Mouse (Mus musculus) hindbrain, embryonic 11.5 days (tissue): ENCODE data around the gene Ptprd. TPM values are rescaled to one million over a fixed set of nuclear protein-coding genes. Genes with fewer than 3 reads are reported as not detected.

Experiments used
- ATAC-seq: fragments of 200-750 bp; cut with Nextera tagmentation; 2 replicates; pipeline ENCODE4 v1.8.0; 2017; ENCODE audit warnings: mild to moderate bottlenecking, moderate TSS enrichment, moderate library complexity; ENCODE audit not compliant: low FRiP score
- DNase-seq: peaks from one replicate; pipeline ENCODE4 v3.0.0-alpha.2; 2015; ENCODE audit warnings: low spot score
- H3K27ac ChIP-seq: fragments of 300-500 bp; sonication (generic); 2 replicates; pipeline ENCODE4 v1.5.1; 2014; ENCODE audit warnings: mild to moderate bottlenecking, low read depth, low read length
- H3K27me3 ChIP-seq: fragments of 300-500 bp; sonication (generic); 2 replicates; pipeline ENCODE4 v1.6.1; 2014; ENCODE audit warnings: mild to moderate bottlenecking, low read length, moderate library complexity, mixed read lengths; ENCODE audit not compliant: control insufficient read depth, insufficient read depth
- H3K36me3 ChIP-seq: fragments of 300-500 bp; sonication (generic); 2 replicates; pipeline ENCODE4 v1.6.1; 2014; ENCODE audit warnings: mild to moderate bottlenecking, low read length, moderate library complexity, mixed read lengths; ENCODE audit not compliant: control insufficient read depth, insufficient read depth
- H3K4me1 ChIP-seq: fragments of 300-500 bp; sonication (generic); replicated peaks from 2 replicates; pipeline ENCODE4 v1.6.1; 2014; ENCODE audit warnings: low read length, mixed read lengths; ENCODE audit not compliant: control insufficient read depth, insufficient read depth
- H3K4me2 ChIP-seq: fragments of 300-500 bp; sonication (generic); replicated peaks from 2 replicates; pipeline ENCODE4 v1.6.1; 2014; ENCODE audit warnings: mild to moderate bottlenecking, low read depth, low read length
- H3K4me3 ChIP-seq: fragments of 300-500 bp; sonication (generic); 2 replicates; pipeline ENCODE4 v1.5.1; 2014; ENCODE audit warnings: low read depth, low read length
- H3K9ac ChIP-seq: fragments of 300-500 bp; sonication (generic); 2 replicates; pipeline ENCODE4 v1.6.1; 2014; ENCODE audit warnings: low read depth, low read length
- H3K9me3 ChIP-seq: fragments of 300-500 bp; sonication (generic); 2 replicates; pipeline ENCODE4 v1.6.1; 2016; ENCODE audit warnings: low read length; ENCODE audit not compliant: control insufficient read depth
- WGBS: fragments of 180-500 bp; shearing (Covaris S2); extraction: QIAGEN DNeasy Blood & Tissue Kit; methylation state at CpG from one replicate; pipeline ENCODE4 v1.1.7; 2014; 5-methylcytosine and 5-hydroxymethylcytosine counted together
- polyA plus RNA-seq: library from polyadenylated mRNA; unstranded; fragments of >200 nt; fragmentation: Nextera tagmentation; extraction: Ambion mirVana; gene quantifications from 2 replicates; pipeline ENCODE4 v1.2.1, GENCODE M21; 2014

Gene Ptprd
- polyA plus RNA-seq, 1 experiment from 2014 or later, result 31.7 TPM

- 67% methylated on average over 5 of the region's 5 CpGs for WGBS
- H3K27ac ChIP-seq, result no peak overlapping the region
- H3K4me3 ChIP-seq, result no peak overlapping the region
- no peaks in the 10 kb centered on the region for H3K9me3 ChIP-seq
- ATAC-seq, result peak; percentile 33; the same call in 1 of the 2 replicates
- no peaks in the 10 kb centered on the region for H3K4me1 ChIP-seq
- H3K36me3 ChIP-seq, result no peaks in the 10 kb centered on the region
- no peak for DNase-seq
- H3K27me3 ChIP-seq, result no peaks in the 10 kb centered on the region
- no peak overlapping the region for H3K9ac ChIP-seq
- no peak overlapping the region for H3K4me2 ChIP-seq
Measured at GRCm38 (mm10) chr4:76324509-76324908, 1887.3 kb downstream of the Ptprd start.

GRCm38 (mm10) chr4:76319874-76320273, 1891.9 kb downstream of the Ptprd start:
- ATAC-seq (no peak), DNase-seq (no peak)
- Histone ChIP-seq H3K9me3 (no peaks in the 10 kb centered on the region), H3K27me3 (no peaks in the 10 kb centered on the region), H3K27ac (no peak overlapping the region), H3K4me2 (no peak overlapping the region), H3K4me3 (no peak overlapping the region), H3K9ac (no peak overlapping the region), H3K36me3 (no peaks in the 10 kb centered on the region), H3K4me1 (no peaks in the 10 kb centered on the region)
- 71% methylated on average over 4 of the region's 4 CpGs for WGBS

- Histone ChIP-seq H3K36me3 (no peaks in the 10 kb centered on the region), H3K27me3 (no peaks in the 10 kb centered on the region), H3K4me1 (no peaks in the 10 kb centered on the region), H3K9ac (no peak overlapping the region), H3K4me2 (no peak overlapping the region), H3K27ac (no peak overlapping the region), H3K9me3 (no peaks in the 10 kb centered on the region), H3K4me3 (no peak overlapping the region)
- ATAC-seq (no peak), DNase-seq (no peak)
- 97% methylated on average over 2 of the region's 2 CpGs for WGBS
Measured at GRCm38 (mm10) chr4:76315977-76316376, 1895.8 kb downstream of the Ptprd start.

- Histone ChIP-seq H3K36me3 (no peaks in the 10 kb centered on the region), H3K27ac (no peak overlapping the region), H3K4me1 (no peaks in the 10 kb centered on the region), H3K4me2 (no peak overlapping the region), H3K27me3 (no peaks in the 10 kb centered on the region), H3K9me3 (no peaks in the 10 kb centered on the region), H3K4me3 (no peak overlapping the region), H3K9ac (no peak overlapping the region)
- DNase-seq (no peak), ATAC-seq (peak; percentile 22; the same call in 1 of the 2 replicates)
- WGBS, result 69% methylated on average over 3 of the region's 3 CpGs
Measured at GRCm38 (mm10) chr4:76313749-76314148, 1898.0 kb downstream of the Ptprd start.

GRCm38 (mm10) chr4:76312593-76312992, 1899.2 kb downstream of the Ptprd start:
- ATAC-seq, result no peak

GRCm38 (mm10) chr4:76305987-76306386, 1905.8 kb downstream of the Ptprd start:
- H3K27me3 ChIP-seq, result no peaks in the 10 kb centered on the region
- no peak overlapping the region for H3K9ac ChIP-seq
- no peak overlapping the region for H3K27ac ChIP-seq
- no peaks in the 10 kb centered on the region for H3K36me3 ChIP-seq
- H3K4me2 ChIP-seq, result no peak overlapping the region
- no peak overlapping the region for H3K4me3 ChIP-seq
- no peaks in the 10 kb centered on the region for H3K4me1 ChIP-seq
- no peaks in the 10 kb centered on the region for H3K9me3 ChIP-seq
- DNase-seq (no peak), ATAC-seq (no peak)
- WGBS, result 85% methylated on average over 5 of the region's 5 CpGs

More at GRCm38 (mm10) chr4:76312593-76312992, 1899.2 kb downstream of the Ptprd start:
- Histone ChIP-seq H3K36me3 (no peaks in the 10 kb centered on the region), H3K4me1 (no peaks in the 10 kb centered on the region), H3K27me3 (no peaks in the 10 kb centered on the region), H3K9me3 (no peaks in the 10 kb centered on the region), H3K27ac (no peak overlapping the region), H3K4me3 (no peak overlapping the region), H3K4me2 (no peak overlapping the region), H3K9ac (no peak overlapping the region)
- no peak for DNase-seq
- 81% methylated on average over 3 of the region's 3 CpGs for WGBS

GRCm38 (mm10) chr4:76297375-76297774, 1914.4 kb downstream of the Ptprd start:
- Histone ChIP-seq H3K9me3 (no peaks in the 10 kb centered on the region), H3K9ac (no peak overlapping the region), H3K4me2 (no peak overlapping the region)

GRCm38 (mm10) chr4:76292733-76293357, 1918.9 kb downstream of the Ptprd start:
- no peaks in the 10 kb centered on the region for H3K9me3 ChIP-seq
- H3K4me1 ChIP-seq, result no peaks in the 10 kb centered on the region
- no peaks in the 10 kb centered on the region for H3K27me3 ChIP-seq
- H3K4me3 ChIP-seq, result no peak overlapping the region
- 85% methylated on average over 8 of the region's 8 CpGs for whole genome bisulfite sequencing
- H3K27ac ChIP-seq, result no peak overlapping the region
- no peak overlapping the region for H3K9ac ChIP-seq
- H3K36me3 ChIP-seq, result no peaks in the 10 kb centered on the region
- H3K4me2 ChIP-seq, result no peak overlapping the region
- DNase-seq (no peak), ATAC-seq (no peak)

More at GRCm38 (mm10) chr4:76297375-76297774, 1914.4 kb downstream of the Ptprd start:
- no peaks in the 10 kb centered on the region for H3K4me1 ChIP-seq
- H3K4me3 ChIP-seq, result no peak overlapping the region
- ATAC-seq (no peak), DNase-seq (no peak)
- H3K27ac ChIP-seq, result no peak overlapping the region
- 94% methylated on average over 3 of the region's 3 CpGs for WGBS
- H3K27me3 ChIP-seq, result no peaks in the 10 kb centered on the region
- H3K36me3 ChIP-seq, result no peaks in the 10 kb centered on the region

GRCm38 (mm10) chr4:76290484-76290818, 1921.3 kb downstream of the Ptprd start:
- no peaks in the 10 kb centered on the region for H3K27me3 ChIP-seq
- no peaks in the 10 kb centered on the region for H3K4me1 ChIP-seq
- no peak overlapping the region for H3K4me2 ChIP-seq
- H3K4me3 ChIP-seq, result no peak overlapping the region
- H3K9me3 ChIP-seq, result no peaks in the 10 kb centered on the region
- no peak overlapping the region for H3K27ac ChIP-seq
- no peaks in the 10 kb centered on the region for H3K36me3 ChIP-seq
- DNase-seq (no peak), ATAC-seq (peak; percentile 62; the same call in 1 of the 2 replicates)
- WGBS, result 44% methylated on average over 1 of the region's 1 CpGs
- H3K9ac ChIP-seq, result no peak overlapping the region
